Mouse (Mus musculus) yolk sac, embryonic 10.5 days (tissue): ENCODE data around the gene Gm21190.
"Not testable (repeated sequence)": the region's sequence is repeated elsewhere in the genome, so short reads cannot be mapped to it uniquely, and the experiment has no call there.

Experiments used
- DNase-seq: peaks from one replicate; pipeline ENCODE4 v3.0.0-alpha.2; 2017; ENCODE audit warnings: low spot score

Gm21190 gene

DNA sequence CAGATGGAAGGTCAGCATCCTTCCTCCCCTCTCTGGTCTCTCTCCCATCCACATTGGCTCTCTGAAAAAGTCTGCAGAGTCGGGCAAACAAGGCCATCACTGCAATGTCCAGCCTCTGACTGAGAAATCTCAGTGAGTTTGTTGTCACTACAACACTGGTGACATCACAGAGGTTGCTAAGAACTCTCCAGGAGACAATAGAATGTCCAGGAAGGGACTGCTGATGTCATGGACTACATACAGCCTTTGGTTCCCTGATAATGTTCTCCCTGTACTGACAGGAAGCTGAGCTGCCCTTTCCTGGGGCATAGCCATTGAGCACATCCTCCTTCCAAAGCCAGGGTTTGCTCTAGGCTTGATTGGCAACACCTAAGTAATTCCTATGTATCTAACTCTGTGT lies at the start of gene Gm21190:
Gene Gm21190 (minus strand): TSS at position 101 of the 400 bp plus-strand sequence.
- not testable (repeated sequence) for DNase-seq

DNA sequence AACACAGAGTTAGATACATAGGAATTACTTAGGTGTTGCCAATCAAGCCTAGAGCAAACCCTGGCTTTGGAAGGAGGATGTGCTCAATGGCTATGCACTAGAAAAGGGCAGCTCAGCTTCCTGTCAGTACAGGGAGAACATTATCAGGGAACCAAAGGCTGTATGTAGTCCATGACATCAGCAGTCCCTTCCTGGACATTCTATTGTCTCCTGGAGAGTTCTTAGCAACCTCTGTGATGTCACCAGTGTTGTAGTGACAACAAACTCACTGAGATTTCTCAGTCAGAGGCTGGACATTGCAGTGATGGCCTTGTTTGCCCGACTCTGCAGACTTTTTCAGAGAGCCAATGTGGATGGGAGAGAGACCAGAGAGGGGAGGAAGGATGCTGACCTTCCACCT lies 48.0 kb upstream of the Gm21190 start, which contains the start of gene Gm21083:
Gene Gm21083 (plus strand): TSS at position 301 of the 400 bp plus-strand sequence.
- DNase-seq, result not testable (repeated sequence)

DNA sequence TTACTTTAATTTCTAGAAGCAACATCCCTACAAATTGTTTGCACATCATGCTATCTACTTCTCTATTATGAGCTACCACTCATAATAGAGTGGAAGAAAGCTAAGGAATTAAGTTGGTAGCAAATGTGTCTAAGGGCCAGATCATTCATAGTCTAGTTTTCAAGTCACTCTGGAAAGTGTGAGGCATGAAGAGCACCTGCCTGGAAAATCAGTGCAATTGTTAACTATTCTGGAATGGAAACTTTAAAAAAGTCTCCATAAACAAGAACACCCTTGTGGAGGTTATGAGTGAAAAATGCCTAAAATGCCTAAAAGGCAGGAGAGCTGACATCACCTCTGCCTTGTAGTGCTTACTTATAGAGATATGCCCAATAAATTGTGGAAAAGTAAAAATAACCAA lies 44.7 kb upstream of the Gm21190 start:
- not testable (repeated sequence) for DNase-seq

DNA sequence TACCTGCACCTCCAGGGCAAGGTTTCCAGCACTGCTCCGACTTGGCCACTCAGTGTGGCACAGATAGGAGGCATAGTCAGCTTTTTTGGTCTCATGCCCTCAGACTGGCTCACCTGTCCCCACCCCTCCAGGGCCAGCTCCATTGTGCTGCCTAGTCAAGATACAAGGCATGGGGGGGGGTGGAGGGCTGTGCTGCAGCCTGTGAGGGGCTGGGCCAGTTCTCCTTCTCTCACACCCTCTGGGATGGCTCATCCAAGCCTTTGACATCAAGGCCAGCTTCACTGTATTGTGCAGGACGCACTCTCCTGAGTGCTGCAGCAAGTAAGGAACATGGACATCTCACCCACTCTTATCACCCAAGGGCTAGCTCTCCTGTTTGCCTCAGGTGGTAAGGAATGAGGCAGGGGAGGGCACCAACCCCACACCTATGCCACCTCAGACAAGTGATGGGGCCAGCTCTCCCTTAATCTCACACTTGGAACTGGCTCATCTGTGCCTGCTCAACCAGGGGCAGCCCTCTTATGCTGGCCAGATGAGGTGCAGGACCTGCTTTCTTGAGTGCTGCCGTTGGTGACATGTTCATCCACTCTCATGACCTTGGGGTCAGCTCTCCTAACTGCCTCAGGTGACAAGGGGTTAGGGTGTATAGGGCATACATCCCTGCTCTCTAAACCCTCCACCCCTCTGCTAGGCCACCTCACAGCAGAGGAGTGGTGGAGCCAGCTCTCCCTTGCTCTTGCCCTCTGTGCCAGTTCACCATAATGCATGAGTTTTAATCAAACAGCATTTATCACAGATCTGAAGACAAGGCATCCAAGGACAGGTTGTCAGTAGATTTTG lies 32.6 kb upstream of the Gm21190 start:
- not testable (repeated sequence) for DNase-seq

DNA sequence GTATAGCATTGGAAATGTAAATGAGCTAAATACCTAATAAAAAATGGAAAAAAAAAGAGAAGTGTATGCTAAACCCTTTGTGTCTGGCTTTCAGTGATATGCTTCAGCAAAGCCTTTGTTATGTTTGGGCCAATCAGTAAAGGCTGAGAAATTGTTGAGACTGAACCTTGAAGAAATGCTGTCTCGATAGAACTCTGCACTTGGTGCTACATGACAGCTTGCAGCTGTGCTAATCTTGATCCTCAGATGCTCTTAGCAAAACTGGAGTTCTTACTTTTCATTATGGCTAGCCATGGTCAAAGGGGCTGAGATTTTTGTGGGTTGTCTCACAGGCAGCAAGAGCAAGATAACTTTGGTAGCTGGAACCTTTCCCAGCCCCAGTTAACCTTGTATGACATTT lies 29.6 kb upstream of the Gm21190 start:
- not testable (repeated sequence) for DNase-seq

DNA sequence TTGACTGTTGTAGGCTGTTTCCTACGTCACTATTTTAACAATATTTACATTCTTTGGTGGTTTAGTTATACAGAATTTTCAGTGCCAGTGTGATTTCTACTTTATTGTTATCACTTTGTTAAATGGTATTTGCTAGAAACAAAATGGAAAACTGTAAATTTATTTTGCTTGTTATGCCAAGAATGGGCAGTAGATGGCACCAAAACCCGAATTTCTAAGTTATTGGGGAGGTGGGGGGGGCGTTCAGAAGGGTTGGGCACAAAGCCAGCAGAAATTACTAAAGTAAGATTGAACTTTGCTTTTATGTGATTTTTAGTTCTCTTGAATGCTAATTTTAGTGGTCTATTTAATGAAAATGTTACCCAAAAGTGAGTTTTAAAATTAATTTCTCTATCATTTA lies 20.6 kb upstream of the Gm21190 start:
- not testable (repeated sequence) for DNase-seq

DNA sequence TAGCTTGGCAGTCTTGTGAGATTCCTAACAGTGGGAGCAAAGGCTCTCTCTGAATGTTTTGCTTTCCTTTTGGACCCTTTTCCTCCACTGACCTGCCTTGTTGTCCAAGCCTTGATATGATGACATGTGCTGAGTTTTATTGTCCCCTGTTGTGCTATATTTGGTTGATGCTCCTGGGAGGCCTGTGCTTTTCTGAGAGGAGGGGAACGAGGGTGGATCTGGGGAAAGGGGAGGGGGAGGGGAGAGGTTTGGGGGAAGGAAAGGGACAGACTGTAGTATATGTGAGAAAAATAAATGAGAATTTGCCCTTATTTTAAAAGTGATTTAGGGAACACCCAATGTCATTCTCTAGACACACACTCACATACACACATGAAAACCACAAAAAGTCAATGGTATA lies 20.1 kb upstream of the Gm21190 start:
- peak; percentile 35 for DNase-seq

DNA sequence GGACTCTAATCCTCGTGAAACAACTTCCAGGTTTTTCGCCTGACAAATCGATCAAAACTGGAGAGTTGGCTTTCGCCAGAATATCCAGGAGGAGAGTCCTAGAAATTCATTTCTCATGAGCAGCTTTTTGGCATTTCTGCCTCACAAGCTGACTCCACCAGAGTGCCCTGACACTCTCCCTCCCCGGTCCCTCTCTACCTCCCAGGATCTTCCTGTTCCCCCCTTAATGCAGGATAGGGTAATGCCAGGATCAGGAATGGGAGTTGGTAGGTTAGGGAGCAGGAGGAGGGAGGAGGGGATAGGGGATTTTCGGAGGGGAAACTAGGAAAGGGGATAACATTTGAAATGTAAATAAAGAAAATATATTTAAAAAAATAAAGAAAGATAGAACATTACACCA lies 19.6 kb upstream of the Gm21190 start:
- DNase-seq, result not testable (repeated sequence)

DNA sequence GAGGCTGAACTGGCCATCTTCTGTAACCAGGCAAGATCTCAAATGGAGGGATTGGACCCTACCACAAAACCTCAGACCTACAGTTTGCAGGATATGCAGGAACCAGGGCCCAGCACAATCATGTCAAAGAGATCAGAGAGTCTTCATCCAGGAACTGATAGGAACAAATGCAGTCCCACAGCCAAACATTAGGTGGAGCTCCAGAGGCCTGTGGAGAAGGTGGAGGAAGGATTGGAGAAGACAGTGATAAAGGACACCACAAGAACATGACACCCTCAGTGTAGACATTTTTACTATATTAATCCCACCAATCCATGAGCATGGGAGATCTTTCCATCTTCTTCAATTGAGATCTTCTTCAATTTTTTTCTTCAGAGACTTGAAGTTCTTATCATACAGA lies 6.6 kb downstream of the Gm21190 start:
- not testable (repeated sequence) for DNase-seq

DNA sequence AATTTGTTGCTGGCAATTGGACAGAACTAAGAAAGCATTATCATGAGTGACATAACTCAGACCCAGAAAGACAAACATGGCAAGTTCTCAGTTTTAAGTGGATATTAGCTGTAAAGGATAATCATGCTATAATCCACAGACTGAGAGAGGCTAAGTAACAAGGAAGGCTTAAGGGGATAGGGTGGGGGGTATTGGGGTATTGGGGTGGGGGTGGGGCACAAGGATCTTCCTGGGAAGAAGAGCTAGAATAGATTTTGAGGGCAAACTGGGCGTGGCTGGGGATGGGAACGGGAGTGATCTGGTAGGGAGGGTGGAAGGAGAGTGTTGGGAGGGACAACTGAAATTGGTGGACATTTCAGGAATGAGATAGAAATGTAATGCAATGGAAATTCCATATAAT lies 7.0 kb downstream of the Gm21190 start:
- peak; percentile 19 for DNase-seq

DNA sequence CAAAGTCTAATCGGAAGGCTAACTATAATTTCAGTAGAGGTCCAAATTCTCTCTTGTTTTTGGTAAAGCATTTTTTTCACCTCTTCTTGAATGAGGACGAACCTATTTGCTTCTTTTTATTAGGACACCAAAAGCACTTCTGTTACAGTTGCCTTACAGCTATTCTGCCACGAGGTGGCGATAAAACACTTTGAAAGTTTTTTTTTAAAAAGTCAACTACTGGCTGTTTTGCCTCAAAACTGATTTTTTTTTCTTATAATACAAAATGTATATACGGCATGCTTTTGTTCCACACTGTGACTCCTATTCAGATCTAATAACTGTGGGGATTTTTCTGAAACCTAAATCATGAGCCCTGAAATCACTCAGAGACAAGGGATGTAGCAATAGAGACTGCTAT lies 8.6 kb downstream of the Gm21190 start:
- DNase-seq, result not testable (repeated sequence)

DNA sequence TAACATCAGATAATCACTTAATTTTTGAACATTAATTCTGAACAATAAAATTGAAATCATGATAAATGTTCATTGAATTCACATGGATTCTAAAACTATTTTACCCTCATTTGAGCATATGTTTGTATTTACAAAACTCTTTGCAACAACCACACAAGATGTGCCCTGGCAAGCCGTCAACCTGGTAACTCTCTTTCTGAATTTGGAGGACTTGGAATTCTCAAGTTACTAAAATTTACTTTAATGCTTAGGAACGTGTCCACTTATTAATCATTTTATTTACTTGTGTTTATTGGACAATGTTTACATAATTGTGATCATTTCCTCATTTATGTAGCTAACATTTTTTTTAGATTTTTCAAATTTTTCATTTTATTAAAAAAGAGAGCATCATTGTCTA lies 11.9 kb downstream of the Gm21190 start:
- not testable (repeated sequence) for DNase-seq

DNA sequence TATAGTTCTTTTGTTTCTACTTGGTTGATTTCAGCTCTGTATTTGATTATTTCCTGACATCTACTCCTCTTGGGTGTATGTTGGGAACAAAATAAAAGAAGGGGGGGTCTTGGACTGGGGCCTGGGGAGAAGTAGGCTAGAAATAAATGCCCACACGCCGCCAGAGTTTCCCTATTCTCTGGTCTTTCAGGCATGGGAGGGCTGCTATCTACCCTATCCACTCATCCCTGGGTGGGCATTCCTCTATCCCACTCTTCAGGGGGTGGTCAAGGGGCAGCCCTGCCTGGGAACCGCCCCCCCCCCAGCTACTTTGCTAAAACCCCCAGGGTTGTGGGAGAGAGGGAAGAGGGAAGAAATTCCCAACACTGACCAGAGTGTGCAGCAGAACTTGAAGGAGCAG lies 16.8 kb downstream of the Gm21190 start:
- DNase-seq, result not testable (repeated sequence)

DNA sequence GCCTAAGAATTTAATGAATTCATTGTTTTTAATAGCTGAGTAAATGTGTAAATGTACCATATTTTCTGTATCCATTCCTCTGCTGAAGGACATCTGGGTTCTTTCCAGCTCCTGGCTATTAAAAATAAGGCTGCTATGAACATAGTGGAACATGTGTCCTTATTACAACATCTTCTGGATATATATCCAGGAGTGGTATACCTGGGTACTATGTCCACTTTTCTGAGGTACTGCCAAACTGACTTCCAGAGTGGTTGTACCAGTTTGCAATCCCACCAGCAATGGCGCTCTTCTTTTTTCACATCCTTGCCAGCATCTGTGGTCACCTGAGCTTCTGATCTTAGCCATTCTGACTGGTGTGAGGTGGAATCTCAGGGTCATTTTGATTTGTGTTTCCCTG lies 19.1 kb downstream of the Gm21190 start:
- DNase-seq, result not testable (repeated sequence)

DNA sequence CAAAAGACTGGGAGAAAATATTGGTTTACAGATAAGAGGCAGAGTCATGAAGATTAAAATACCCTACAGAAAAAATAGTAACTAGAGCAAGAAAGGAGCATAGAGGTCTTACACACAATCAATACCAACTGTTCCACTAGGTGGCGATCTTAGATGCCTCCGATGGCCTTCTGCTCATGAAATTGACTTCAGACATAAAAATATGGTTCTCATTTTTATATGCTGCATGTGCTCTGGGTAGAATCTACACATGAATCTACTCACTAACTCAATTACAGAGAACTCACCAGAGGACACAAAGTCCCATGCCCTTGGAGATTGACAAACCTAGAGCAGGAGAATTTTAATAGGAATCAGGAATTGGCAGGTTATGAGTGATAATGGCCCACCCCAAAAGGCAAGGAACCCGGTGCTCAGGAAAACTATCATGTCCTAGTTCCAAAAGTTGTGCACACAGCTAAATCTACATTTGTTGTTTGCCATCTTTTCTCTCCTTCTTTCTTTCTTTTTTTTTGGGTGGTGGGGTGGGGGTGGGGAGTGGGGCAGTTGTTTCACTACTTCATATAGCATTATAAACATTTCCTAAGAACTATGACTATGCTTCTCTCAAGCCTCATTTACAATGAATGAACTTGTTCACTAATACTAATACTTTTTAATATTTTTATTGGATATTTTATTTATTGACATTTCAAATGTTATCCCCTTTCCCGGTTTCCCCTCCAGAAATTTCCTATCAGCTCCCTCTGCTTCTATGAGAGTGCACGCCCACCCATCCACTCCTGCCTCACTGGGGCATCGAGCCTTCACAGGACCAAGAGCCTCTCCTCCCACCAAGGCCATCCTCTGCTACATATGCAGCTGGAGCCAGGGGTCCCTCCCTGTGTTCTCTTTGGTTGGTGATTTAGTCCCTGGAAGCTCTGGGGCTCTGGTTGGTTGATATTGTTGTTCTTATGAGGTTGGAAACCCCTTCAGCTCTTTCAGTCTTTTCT lies 20.3 kb downstream of the Gm21190 start:
- DNase-seq, result not testable (repeated sequence)

DNA sequence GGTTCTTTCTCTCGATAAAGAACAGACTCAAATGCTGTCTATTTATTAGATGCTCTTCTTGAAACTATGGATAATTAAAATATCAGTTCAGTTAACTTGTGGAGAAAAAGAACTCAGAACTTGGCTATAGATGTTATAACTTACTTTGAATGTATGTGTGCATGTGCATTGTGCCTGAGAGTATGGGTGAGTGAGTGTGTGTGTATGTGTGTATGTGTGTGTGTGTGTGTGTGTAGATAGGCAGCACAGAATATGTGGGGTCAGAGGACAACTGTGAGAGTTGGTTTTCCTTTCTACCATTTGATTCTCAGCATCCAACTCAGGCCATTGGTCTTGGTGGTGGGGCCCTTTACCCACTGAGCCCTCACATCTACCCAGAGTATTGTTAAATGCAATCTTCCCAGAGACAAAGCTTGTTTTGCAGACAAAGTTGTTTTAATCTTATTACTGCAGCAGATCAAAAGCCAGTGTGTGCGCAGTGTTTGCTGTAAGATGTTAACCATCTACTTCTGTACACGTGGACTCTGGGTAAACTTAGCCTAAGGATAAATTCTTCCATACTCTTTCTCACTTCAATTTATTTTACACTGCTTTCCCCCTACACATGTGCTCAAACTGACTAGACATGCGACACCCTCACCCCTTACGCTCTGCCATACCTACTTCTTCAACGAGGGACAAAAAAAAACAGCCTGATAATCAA lies 21.1 kb downstream of the Gm21190 start:
- DNase-seq, result peak; percentile 14

DNA sequence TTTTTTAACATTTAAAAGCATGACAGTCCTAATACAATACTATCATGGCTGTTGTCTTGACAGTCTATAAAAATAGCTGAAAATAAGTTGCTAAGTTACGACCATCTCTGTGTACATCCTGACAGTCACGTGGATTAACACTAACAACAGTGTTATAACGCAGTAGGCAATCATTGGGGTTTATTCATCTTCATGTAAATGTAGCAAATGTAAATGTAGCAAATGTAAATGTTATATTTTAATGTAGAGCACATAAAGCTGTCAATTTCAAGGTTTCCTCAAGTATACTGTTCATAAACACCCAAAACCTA lies 21.8 kb downstream of the Gm21190 start:
- DNase-seq, result no peak

DNA sequence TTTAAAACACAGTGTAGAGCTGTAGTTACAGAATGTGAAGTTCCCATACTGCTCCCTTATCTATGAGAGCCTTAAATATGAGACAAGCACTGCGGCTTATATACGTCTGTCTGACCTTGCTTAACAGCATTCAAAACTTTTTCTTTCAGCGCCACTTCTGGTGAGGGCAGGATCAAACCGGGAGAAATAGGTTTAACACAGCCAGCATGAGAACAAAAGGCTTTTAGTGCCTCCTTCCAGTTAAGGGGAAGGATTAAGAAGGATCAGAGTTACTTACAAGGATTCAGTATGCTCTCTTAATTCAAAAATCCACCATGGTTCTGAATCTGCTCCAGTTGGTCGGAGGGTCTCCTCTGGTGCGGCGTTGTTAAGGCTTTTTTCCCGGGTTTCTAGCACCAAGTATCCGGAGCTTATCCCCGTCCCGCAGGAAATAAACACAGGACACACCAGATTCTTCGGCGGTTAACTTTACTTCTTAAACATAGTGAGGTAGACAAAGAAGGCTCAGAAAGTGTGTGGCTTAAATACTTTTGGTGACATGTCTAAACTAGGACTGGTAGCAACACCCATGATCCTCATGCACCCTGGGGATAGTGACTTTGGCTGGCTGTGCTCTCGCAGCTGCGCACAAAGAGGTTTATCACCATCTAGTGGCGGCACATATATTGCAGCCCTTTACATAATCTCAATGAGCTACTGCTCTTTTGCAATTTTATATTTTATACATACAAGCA lies 22.3 kb downstream of the Gm21190 start:
- peak; percentile 48 for DNase-seq

DNA sequence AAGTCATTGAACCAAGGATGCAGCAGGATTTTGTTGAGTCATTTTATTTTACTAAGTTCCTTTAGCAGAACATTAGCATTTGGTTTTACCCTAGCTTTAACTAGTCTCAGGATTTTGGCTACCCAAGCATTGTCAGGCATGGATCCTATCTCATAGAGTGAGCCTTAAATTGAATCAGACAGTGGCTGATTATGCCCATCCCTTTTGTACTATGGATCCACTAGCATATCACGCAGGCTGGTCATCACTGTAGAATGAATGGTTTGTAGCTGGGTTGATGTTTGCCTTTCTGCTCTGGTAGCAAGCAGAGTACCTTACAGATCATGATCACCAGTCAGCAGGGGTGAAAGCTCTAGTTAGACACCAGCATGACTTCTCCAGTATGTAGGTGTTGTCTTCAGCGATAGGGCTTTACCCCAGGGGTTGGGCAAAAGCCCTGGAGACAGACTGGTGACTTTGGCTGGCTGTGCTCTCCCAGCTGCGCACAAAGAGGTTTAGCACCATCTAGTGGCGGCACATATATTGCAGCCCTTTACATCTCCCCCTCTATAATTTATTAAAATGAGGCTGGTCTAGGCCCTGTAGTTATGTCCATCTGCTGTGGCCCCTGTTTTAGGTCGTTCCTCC lies 30.1 kb downstream of the Gm21190 start:
- DNase-seq, result not testable (repeated sequence)

DNA sequence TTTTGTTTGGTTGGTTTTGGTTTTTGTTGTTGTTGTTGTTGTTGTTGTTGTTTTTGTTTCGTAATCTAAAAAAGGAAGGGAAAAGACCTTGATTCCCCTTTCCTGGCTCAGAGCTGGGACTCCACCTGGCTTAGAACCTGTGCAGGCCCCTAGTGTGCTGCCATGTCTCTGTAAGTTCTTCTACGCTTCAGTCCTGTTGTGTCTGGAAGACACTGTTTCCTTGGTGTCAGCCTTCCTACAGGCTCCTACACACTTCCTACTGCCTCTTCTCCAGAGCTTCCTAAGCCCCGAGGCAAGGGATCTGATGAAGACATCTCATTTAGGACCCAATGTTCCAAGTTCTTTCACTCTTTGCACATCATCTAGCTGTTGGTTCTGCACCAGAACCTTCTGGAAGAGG lies 30.7 kb downstream of the Gm21190 start:
- not testable (repeated sequence) for DNase-seq

DNA sequence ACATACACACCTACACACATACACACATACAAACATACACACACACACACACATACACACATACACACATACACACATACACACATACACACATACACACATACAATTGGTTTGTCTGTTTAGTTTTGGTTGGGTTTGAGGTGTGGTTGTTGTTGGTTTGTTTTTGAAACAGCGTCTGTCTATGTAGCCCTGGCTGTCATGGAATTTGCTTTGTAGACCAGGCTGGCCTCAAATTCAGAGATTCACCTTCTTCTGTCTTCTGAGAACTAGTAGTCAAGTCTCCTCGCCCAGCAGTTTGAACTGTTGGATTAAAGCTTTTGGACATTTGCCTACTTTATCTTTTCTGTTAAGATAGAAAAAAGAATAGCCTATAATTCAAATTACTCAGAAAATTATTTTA lies 38.1 kb downstream of the Gm21190 start:
- DNase-seq, result not testable (repeated sequence)
